Mouse (Mus musculus) kidney, adult 8-10 months (tissue): ENCODE measurements at regions not wholly inside any gene's neighbourhood (a gene's known extent, or its start where the extent isn't known, plus 50 kb on each side); places are given as distances from the start of the nearest gene placed in this dataset.

Experiments used
- DNase-seq, 2 experiments: peaks; one replicate each; pipeline ENCODE4 v3.0.0; 2022

- peak; percentile 12 to 39 for DNase-seq
Measured at GRCm38 (mm10) chr1:125488915-125489730, 53.6 kb upstream of the Actr3 start.

DNA sequence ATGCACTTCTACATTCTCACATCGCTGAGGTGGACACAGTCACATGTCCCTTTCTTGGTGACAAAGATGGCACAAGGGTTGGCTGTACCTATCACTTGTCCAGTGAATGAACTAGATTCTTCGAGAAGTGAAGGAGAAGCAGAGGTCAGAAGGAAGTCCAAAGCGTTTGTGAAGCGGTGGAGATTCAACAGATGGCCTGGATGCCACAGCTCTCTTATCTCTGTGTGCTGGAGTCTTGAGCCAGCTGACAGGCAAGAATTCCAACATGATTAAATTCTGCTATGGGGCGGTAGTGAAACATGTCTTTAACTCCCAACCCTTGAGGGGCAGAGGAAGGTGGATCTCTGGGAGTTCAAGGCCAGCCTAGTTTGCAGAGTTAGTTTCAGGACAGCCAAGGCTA lies 55.5 kb upstream of the Actr3 start:
- no peak for DNase-seq

GRCm38 (mm10) chr1:125494598-125494997 lies 59.1 kb upstream of the Actr3 start:
- no peak for DNase-seq

DNA sequence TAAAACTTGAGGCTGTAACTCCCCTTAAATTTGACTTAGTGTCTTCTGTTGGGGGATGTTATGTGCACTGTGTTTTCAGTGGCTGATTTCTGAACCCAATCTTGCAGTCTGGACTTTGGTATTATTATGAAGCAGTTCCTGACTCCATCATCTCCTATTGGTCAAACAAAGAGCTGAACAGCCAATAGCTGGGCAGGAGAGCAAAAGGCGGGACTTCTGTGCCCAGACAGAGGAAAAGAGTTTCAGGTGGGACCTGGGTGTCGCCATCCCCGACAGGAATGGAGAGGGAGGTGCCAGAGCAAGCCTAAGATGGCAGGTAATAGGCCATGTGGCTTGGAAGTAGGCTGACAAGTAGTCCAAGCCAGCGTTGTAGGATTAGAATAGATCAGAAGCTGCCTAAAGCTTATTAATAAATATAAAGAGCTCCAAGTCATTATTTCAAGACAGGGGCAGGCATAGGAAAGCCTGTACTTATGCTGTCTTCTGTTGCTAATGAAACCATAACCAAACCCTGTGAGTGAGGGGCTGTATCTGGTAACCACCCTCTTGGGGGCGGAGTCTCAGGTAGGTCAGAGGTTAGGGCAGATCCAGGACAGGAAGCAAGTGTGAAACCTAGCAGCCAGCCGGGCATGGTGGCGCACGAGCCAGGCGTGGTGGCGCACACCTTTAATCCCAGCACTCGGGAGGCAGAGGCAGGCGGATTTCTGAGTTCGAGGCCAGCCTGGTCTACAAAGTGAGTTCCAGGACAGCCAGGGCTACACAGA lies 60.0 kb upstream of the Actr3 start:
- no peak for DNase-seq

- no peak for DNase-seq
Measured at GRCm38 (mm10) chr1:125497006-125497405, 61.5 kb upstream of the Actr3 start.

- no peak for DNase-seq
Measured at GRCm38 (mm10) chr1:125501964-125502517, 58.4 kb upstream of the Slc35f5 start.

DNA sequence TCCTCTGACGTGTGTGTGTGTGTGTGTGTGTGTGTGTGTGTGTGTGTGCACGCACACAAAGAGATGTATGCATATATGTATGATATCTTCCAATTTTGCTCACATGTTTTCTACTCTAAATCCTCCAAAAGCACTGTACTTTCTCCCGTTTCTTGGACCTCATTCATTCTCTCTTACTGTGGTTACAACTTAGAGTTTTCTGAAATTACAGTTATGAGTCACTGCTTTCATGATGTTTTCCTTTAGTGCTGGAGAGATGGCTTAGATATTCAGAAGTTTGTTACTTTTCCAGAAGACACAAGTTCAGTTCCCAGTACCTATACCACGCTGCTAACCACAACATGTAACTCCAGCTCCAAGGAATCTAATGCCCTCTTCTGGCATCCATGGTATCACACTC lies 56.5 kb upstream of the Slc35f5 start:
- no peak for DNase-seq

DNA sequence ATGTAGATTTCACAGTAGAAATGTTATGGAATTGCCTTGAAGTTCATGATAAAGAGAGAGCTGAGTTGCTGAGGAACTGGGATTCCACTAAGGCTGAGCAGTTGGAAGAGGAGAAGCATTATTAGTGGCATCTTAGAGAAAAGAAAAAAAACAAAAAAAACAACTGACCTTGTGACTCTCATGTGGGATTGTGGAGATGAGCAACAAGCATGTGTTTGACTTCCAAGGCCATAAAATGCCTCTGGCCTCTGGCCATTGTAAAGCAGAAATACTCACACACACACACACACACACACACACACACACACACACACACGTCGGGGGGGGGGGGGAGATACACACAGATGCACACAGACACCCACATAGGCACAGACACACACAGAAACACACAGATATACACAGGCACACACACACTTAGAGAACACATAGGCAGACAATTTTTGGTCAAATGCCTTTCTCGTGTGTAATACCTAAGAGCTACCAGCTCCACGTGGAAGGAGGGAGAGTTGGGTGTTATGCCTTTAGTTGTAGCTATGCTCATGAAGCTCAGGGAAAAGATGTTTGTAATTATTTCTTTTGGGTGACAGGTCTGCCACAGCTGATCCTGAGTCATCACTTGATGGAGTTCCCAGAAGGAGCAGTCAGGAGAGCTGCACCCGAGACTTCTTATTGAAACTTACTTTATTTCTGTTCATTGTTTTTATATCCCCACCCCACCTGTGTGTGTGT lies 52.4 kb upstream of the Slc35f5 start:
- no peak for DNase-seq

GRCm38 (mm10) chr1:125508594-125509257 lies 51.7 kb upstream of the Slc35f5 start:
- no peak for DNase-seq
